In genomic region chr11:77777937-77778336, GRCm38 (mm10) we compare ENCODE assay signal across 36 mouse cellular contexts. TPM values are rescaled to one million over a fixed set of nuclear protein-coding genes. Genes with fewer than 3 reads are reported as not detected.
"Had no signal": no experiment of that assay in that cellular context is flagged by ENCODE, and none has a peak within 500 bp of the region (broad histone marks: within the 10 kb centered on the region; RNA-seq: fewer than 3 reads in every experiment).

No protein-coding gene starts in this region.

- DNase-seq: gastrocnemius, adult 2 months; gastrocnemius, postnatal 10 days; gastrocnemius, postnatal 25 days; heart, postnatal 4 days; kidney, adult 18-20 months; kidney, adult 9 months; kidney, postnatal 10 days; kidney, postnatal 4 days; liver; liver, embryonic 13.5 days had no signal

- H3K4me2 ChIP-seq: heart, embryonic 11.5 days; heart, embryonic 13.5 days; heart, embryonic 15.5 days; hindbrain, embryonic 12.5 days; hindbrain, embryonic 14.5 days; intestine, embryonic 15.5 days; limb, embryonic 12.5 days; liver, embryonic 11.5 days; liver, embryonic 13.5 days; liver, embryonic 15.5 days had no signal

- H3K9ac ChIP-seq: heart, embryonic 13.5 days; heart, embryonic 15.5 days; hindbrain, embryonic 12.5 days; hindbrain, embryonic 14.5 days; intestine, embryonic 15.5 days; limb, embryonic 12.5 days; liver, embryonic 13.5 days; liver, embryonic 15.5 days had no signal

- H3K4me3 ChIP-seq: gastrocnemius, adult 2 months; heart, embryonic 13.5 days; heart, embryonic 15.5 days; hindbrain, embryonic 10.5 days; hindbrain, embryonic 12.5 days; intestine, embryonic 15.5 days; layer of hippocampus, adult 2 months; left cerebral cortex, adult 2 months; limb, embryonic 10.5 days; limb, embryonic 12.5 days; liver, embryonic 13.5 days; liver, embryonic 15.5 days had no signal

- ATAC-seq: hindbrain, embryonic 16.5 days; inflammation-experienced regulatory T-cells, adult 6 months; intestine, embryonic 15.5 days; intestine, postnatal 0 days had no signal

- H3K27ac ChIP-seq: gastrocnemius, adult 2 months; heart, embryonic 13.5 days; hindbrain, embryonic 10.5 days; hindbrain, embryonic 12.5 days; hindbrain, embryonic 14.5 days; intestine, embryonic 15.5 days; layer of hippocampus, adult 2 months; left cerebral cortex, adult 2 months; limb, embryonic 10.5 days; limb, embryonic 12.5 days; liver, embryonic 15.5 days had no signal

- H3K9me3 ChIP-seq: heart, embryonic 13.5 days; heart, embryonic 15.5 days; hindbrain, embryonic 10.5 days; hindbrain, embryonic 12.5 days; intestine, embryonic 15.5 days; limb, embryonic 10.5 days; limb, embryonic 12.5 days; liver, embryonic 13.5 days; liver, embryonic 15.5 days had no signal

- H3K27me3 ChIP-seq: heart, embryonic 13.5 days; heart, embryonic 15.5 days; hindbrain, embryonic 12.5 days; intestine, embryonic 15.5 days; limb, embryonic 12.5 days; liver, embryonic 13.5 days; liver, embryonic 15.5 days had no signal

RNA-seq across cellular contexts. Expression of gene Gm10277, which starts 9.6 kb away (rescaled TPM):
- total RNA-seq: gastrocnemius, adult 2 months; gastrocnemius, postnatal 10 days; gastrocnemius, postnatal 25 days; gastrocnemius, postnatal 4 days; granulocyte monocyte progenitor cell, adult 5-6 weeks; heart, postnatal 25 days; heart, postnatal 4 days; layer of hippocampus, adult 2 months; layer of hippocampus, postnatal 10 days; layer of hippocampus, postnatal 25 days; left cerebral cortex, adult 2 months; left cerebral cortex, postnatal 14 days; left cerebral cortex, postnatal 36 days had no signal

RNA-seq across cellular contexts. Expression of gene Cryba1, which starts 52.9 kb away (rescaled TPM):
- total RNA-seq: gastrocnemius, adult 2 months; gastrocnemius, postnatal 10 days; gastrocnemius, postnatal 25 days; gastrocnemius, postnatal 4 days; granulocyte monocyte progenitor cell, adult 5-6 weeks; heart, postnatal 25 days; heart, postnatal 4 days; layer of hippocampus, adult 2 months; layer of hippocampus, postnatal 25 days; left cerebral cortex, adult 2 months; left cerebral cortex, postnatal 14 days; left cerebral cortex, postnatal 36 days had no signal
- polyA plus RNA-seq: heart, embryonic 11.5 days; heart, embryonic 15.5 days; heart, postnatal 0 days; intestine, embryonic 15.5 days; intestine, postnatal 0 days; kidney, embryonic 16.5 days; limb, embryonic 10.5 days; limb, embryonic 12.5 days; limb, embryonic 14.5 days; liver, embryonic 11.5 days; liver, embryonic 13.5 days; liver, embryonic 15.5 days had no signal
